Comparison of ENCODE assay signal across 8 mouse cellular contexts in genomic region chr6:42692517-42693190, GRCm38 (mm10). TPM values are rescaled to one million over a fixed set of nuclear protein-coding genes. Genes with fewer than 3 reads are reported as not detected.
DNase-seq lines count a peak whose midpoint lies in the region; ATAC-seq lines count a peak whose summit lies in the region.

No protein-coding gene starts in this region.

- H3K4me2 ChIP-seq in liver, embryonic 16.5 days (ENCODE audit: low read depth, low read length), result peak overlapping the region; percentile 66
- H3K4me2 ChIP-seq in neural tube, embryonic 14.5 days (ENCODE audit: low read depth, low read length), result peak overlapping the region; percentile 83

- peak; percentile 96 for DNase-seq in Muller cell, postnatal 12 days (ENCODE audit: inconsistent ontology term)
- DNase-seq in cerebellum, adult 8-10 months, result peak; percentile 77
- peak; percentile 81 for DNase-seq in forelimb bud, embryonic 11.5 days (ENCODE audit: low read depth, low spot score)
- DNase-seq in heart, postnatal 36 days, result peak; percentile 77 to 78
- peak; percentile 86 to 89 for DNase-seq in layer of hippocampus, adult 18-20 months (ENCODE audit: low spot score in 2 of 2)
- DNase-seq in urinary bladder, postnatal 36 days (ENCODE audit: low spot score in 2 of 2), result peak; percentile 55 to 82

- H3K36me3 ChIP-seq in liver, embryonic 16.5 days (ENCODE audit: control insufficient read depth, insufficient read depth), result no peaks in the 10 kb centered on the region
- H3K36me3 ChIP-seq in neural tube, embryonic 14.5 days (ENCODE audit: control insufficient read depth, insufficient read depth, low read length), result 0 out of 2 replicates have a peak, but pooled peaks cover 4% of the 10 kb centered on the region

- H3K9me3 ChIP-seq in liver, embryonic 16.5 days (replicated peaks; ENCODE audit: control insufficient read depth, low read length), result no peaks in the 10 kb centered on the region
- H3K9me3 ChIP-seq in neural tube, embryonic 14.5 days (ENCODE audit: control insufficient read depth, low read length), result no peaks in the 10 kb centered on the region

- H3K27me3 ChIP-seq in liver, embryonic 16.5 days (ENCODE audit: control insufficient read depth, insufficient read depth, low read depth, low read length), result no peaks in the 10 kb centered on the region
- no peaks in the 10 kb centered on the region for H3K27me3 ChIP-seq in neural tube, embryonic 14.5 days (ENCODE audit: control insufficient read depth, insufficient read depth, low read length)

- intact Hi-C loops in heart, postnatal 36 days (cut with DNase I), result loop anchor here (2.0 to 10.0 kb wide), 2 partner anchors 16 to 348 kb away; partner anchors contain the start of gene Zyx

- H3K4me1 ChIP-seq in liver, embryonic 16.5 days (ENCODE audit: control insufficient read depth, low read depth, low read length), result no peaks in the 10 kb centered on the region
- peaks cover 14% of the 10 kb centered on the region; the same call in 1 of the 2 replicates for H3K4me1 ChIP-seq in neural tube, embryonic 14.5 days (ENCODE audit: control insufficient read depth, insufficient read depth, low read length)

- ATAC-seq in liver, embryonic 16.5 days (ENCODE audit: low read depth), result peak; percentile 78
- ATAC-seq in neural tube, embryonic 14.5 days (ENCODE audit: low read depth), result peak; percentile 94

- under 1% methylated on average over 32 of the region's 32 CpGs for WGBS in liver, embryonic 16.5 days (ENCODE audit: insufficient replicate concordance)
- WGBS in neural tube, embryonic 14.5 days, result under 1% methylated on average over 32 of the region's 32 CpGs

- H3K9ac ChIP-seq in liver, embryonic 16.5 days (ENCODE audit: low read depth, low read length), result peak overlapping the region; percentile 49
- peak overlapping the region; percentile 96 for H3K9ac ChIP-seq in neural tube, embryonic 14.5 days (replicated peaks; ENCODE audit: low read depth, low read length)

- H3K27ac ChIP-seq in liver, embryonic 16.5 days (ENCODE audit: low read length), result no peak overlapping the region
- peak overlapping the region; percentile 98 for H3K27ac ChIP-seq in neural tube, embryonic 14.5 days (ENCODE audit: low read depth, low read length)

- H3K4me3 ChIP-seq in liver, embryonic 16.5 days (ENCODE audit: low read depth, low read length), result peak overlapping the region; percentile 62
- peak overlapping the region; percentile 78 for H3K4me3 ChIP-seq in neural tube, embryonic 14.5 days (ENCODE audit: low read depth, low read length)

RNA-seq across cellular contexts. Expression of gene Tcaf1, which starts 17.2 kb away (rescaled TPM):
- 10 to 100 TPM; 11.4 to 12.2 TPM for total RNA-seq in heart, postnatal 36 days (2021)
- total RNA-seq in layer of hippocampus, adult 18-20 months (2021), result 100 to 1,000 TPM; 205 to 214 TPM
- polyA plus RNA-seq in liver, embryonic 16.5 days (2015; fragmentation: Nextera tagmentation; extraction: Ambion mirVana), result 4.9 and 5.1 TPM in 2 replicates
- polyA plus RNA-seq in neural tube, embryonic 14.5 days (2014; fragmentation: Nextera tagmentation; extraction: Ambion mirVana), result 224 and 238 TPM in 2 replicates

RNA-seq across cellular contexts. Expression of gene Olfr453, which starts 46.5 kb away (rescaled TPM):
- not detected for total RNA-seq in heart, postnatal 36 days (2021)
- total RNA-seq in layer of hippocampus, adult 18-20 months (2021), result not detected
- polyA plus RNA-seq in liver, embryonic 16.5 days (2015; fragmentation: Nextera tagmentation; extraction: Ambion mirVana), result not detected in 2 replicates
- not detected in 2 replicates for polyA plus RNA-seq in neural tube, embryonic 14.5 days (2014; fragmentation: Nextera tagmentation; extraction: Ambion mirVana)

RNA-seq across cellular contexts. Expression of gene Tcaf2, which starts 47.6 kb away (rescaled TPM):
- total RNA-seq in heart, postnatal 36 days (2021), result 1 to 10 TPM; 3.4 to 3.5 TPM
- total RNA-seq in layer of hippocampus, adult 18-20 months (2021), result under 1 TPM; 0.50 to 0.61 TPM
- 0.21 and 0.22 TPM in 2 replicates for polyA plus RNA-seq in liver, embryonic 16.5 days (2015; fragmentation: Nextera tagmentation; extraction: Ambion mirVana)
- 0.78 and 0.91 TPM in 2 replicates for polyA plus RNA-seq in neural tube, embryonic 14.5 days (2014; fragmentation: Nextera tagmentation; extraction: Ambion mirVana)

Comparison
In these comparisons a context has a peak if more than half of its experiments do, and no peak if none do; other contexts are left out.
1. RNA of gene Tcaf1, which starts 17.2 kb away (total RNA-seq): 205 to 214 TPM in layer of hippocampus, adult 18-20 months; 11.4 to 12.2 TPM in heart, postnatal 36 days; every median in the first group is over 10 times any median in the second.
2. Peak in every context shown above with its lines, with median percentiles within 50 percentile points of each other: DNase-seq.